Mouse (Mus musculus) embryonic fibroblast, embryonic 13.5 days (primary cell): ENCODE measurements around the gene Zswim5.

ENCODE experiments used
- CTCF ChIP-seq: IDR thresholded peaks from 2 replicates; pipeline ENCODE4 v1.5.1; 2011; ENCODE audit warnings: mild to moderate bottlenecking, control low read depth, low read length, moderate library complexity, borderline replicate concordance; ENCODE audit not compliant: insufficient read depth
- POLR2A ChIP-seq: IDR thresholded peaks from 2 replicates; pipeline ENCODE4 v1.6.1; 2011; ENCODE audit warnings: low read depth, mild to moderate bottlenecking, control low read depth, low read length, moderate library complexity

DNA sequence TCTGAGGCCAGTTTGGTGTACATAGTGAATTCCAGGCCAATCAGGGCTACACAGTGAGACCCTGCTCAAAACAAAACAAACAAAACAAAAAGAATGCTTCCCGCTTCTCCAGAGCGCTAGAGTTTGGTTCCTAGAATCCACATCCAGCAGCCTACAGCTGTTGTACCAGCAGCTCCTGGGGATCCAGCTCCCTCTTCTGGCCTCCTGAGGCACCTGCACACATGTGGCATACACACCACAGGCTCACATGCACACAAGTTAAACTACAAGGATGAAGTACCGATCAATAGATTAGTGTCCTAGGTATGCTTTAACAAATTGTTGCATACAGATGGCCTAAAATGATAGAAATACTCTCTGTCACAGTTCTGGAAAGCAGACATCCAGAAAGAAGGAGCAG lies 32.9 kb upstream of the Zswim5 start:
- TF ChIP-seq POLR2A (no peak), CTCF (no peak)
